Mouse (Mus musculus) small intestine, adult 2 months (tissue): Measurements from ENCODE around the gene Camta2. TPM values are rescaled to one million over a fixed set of nuclear protein-coding genes. Genes with fewer than 3 reads are reported as not detected.
A peak's percentile ranks its signal among the peaks of the same experiment; 100 is the strongest.

Experiments
- H3K27ac ChIP-seq: fragments of 200-500 bp; 2 replicates; pipeline ENCODE4 v1.5.1; 2012; ENCODE audit warnings: low read depth, low read length, control low read depth, inconsistent platforms; ENCODE audit not compliant: insufficient read depth
- H3K27me3 ChIP-seq: fragments of 200-500 bp; 2 replicates; pipeline ENCODE4 v1.6.1; 2012; ENCODE audit warnings: mild to moderate bottlenecking, moderate library complexity, low read length, inconsistent platforms; ENCODE audit not compliant: control insufficient read depth, insufficient read depth
- H3K36me3 ChIP-seq: fragments of 200-500 bp; 2 replicates; pipeline ENCODE4 v1.6.1; 2012; ENCODE audit warnings: mild to moderate bottlenecking, low read length, control low read depth, inconsistent platforms; ENCODE audit not compliant: control insufficient read depth, insufficient read depth
- H3K4me1 ChIP-seq: fragments of 200-500 bp; 2 replicates; pipeline ENCODE4 v1.6.1; 2012; ENCODE audit warnings: low read length, inconsistent platforms, mixed read lengths; ENCODE audit not compliant: control insufficient read depth, insufficient read depth, insufficient read length
- H3K4me3 ChIP-seq: fragments of 200-500 bp; 2 replicates; pipeline ENCODE4 v1.5.1; 2012; ENCODE audit warnings: low read depth, mild to moderate bottlenecking, control low read depth, inconsistent platforms, low read length, moderate library complexity
- CTCF ChIP-seq: fragments of 200-500 bp; IDR thresholded peaks from 2 replicates; pipeline ENCODE4 v1.5.1; 2012; ENCODE audit warnings: low read depth, mild to moderate bottlenecking, control low read depth, inconsistent platforms, low read length, moderate library complexity, mixed read lengths; ENCODE audit not compliant: insufficient replicate concordance, insufficient read length; ENCODE audit errors: extremely low read depth
- POLR2A ChIP-seq: fragments of 200-500 bp; IDR thresholded peaks from 2 replicates; pipeline ENCODE4 v1.6.1; 2012; ENCODE audit warnings: low read depth, mild to moderate bottlenecking, control low read depth, inconsistent platforms, low read length, moderate library complexity
- WGBS: fragments of 180-500 bp; shearing (Covaris S2); methylation state at CpG from one replicate; pipeline ENCODE4 v1.1.7; 2018; 5-methylcytosine and 5-hydroxymethylcytosine counted together
- polyA plus RNA-seq: library from polyadenylated mRNA; depleted of rRNA; stranded (reverse); fragments of >200 nt; gene quantifications from 2 replicates; pipeline ENCODE4 v1.2.3, GENCODE M21; 2012

Camta2 gene
- polyA plus RNA-seq, 1 experiment: 66.7 TPM

DNA sequence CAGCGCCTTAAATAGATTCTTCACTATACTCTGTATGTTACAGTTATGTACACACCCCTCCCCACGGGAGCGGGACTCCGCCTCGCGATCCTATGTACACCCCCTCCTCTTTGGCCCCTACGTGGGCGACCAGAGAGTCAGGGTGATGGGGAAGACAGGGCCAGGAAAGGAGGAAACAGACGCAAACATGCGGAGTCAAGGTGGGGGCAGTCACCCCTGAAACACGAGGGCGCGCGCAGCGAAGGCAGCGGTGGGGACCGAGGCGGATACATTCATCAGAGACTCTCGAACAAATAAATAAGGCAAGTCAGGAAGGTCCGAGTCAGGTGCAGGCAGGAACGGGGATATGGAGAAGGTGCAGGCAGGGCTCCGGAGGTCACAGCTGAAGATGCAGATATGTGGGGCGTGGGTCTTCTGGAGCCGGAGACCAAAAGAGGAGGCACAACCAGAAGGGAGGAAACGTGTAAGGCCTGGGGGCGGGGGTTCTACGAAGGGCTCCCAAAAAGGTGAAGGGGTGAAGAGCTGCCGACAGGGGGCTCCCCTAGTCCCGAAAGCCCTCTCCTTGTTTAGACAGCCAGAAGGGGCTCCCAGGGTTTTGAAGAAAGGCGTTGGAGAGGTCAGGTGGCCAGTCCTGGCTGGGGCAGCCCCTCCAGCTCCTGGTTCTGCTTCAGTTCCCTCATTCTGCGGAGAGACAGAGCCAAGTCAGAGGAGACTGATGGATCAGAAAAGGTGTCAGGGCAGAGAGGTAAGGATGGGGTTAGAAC, 18.1 kb downstream of the Camta2 start:
- peak overlapping the region; percentile 96 for H3K27ac ChIP-seq
- no peaks in the 10 kb centered on the region for H3K27me3 ChIP-seq
- peak overlapping the region; percentile 84 for H3K4me3 ChIP-seq
- H3K4me1 ChIP-seq: peaks cover 4% of the 10 kb centered on the region; the same call in 1 of the 2 replicates
- peaks cover 34% of the 10 kb centered on the region for H3K36me3 ChIP-seq
- TF ChIP-seq CTCF (peak; percentile 43; the same call in 1 of the 2 replicates), POLR2A (no peak)
- WGBS: 1% methylated on average over 31 of the region's 31 CpGs

DNA sequence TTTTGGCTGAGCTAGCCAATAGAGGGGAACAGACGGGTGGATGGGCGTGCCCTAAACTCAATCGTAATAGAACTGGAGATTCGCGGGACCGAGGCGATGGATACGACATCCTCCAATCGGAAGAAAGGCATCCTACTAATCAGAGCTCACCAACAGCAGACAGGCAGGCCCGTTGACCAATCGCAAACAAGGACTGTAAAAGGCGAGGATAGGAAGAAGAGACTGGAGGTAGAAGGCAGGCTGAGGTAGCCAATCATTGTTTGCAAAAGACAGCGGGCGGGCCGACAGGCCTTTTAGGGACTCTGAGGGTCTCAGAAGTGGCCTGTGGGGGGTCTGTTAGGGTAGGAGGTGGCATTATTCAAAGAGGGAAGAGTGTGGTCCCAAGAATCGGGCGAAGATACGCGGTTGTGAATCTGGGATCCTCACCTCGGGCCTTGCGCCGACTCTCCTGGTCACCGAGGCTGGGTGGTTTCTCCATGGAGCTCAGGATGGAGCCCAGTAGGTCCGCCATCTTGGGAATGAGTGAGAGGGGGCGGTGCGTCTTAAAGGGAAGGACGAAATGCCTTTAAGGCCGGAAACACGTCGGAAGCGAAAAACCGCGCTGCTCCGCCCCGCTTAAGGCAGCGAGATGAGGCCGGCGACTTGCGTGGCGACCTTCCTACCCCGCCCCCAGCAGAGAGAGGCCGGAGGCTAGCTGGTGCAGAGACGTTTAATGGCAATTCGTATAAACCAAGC, 19.0 kb downstream of the Camta2 start, which contains the start of gene Spag7:
Gene Spag7 (minus strand): TSS at position 646 of the 735 bp plus-strand sequence.
- H3K4me3 ChIP-seq: peak within 1 kb of the TSS; percentile 84
- H3K27ac ChIP-seq: peak within 1 kb of the TSS; percentile 96
- H3K36me3 ChIP-seq: peaks cover 34% of the 10 kb centered on the region
- TF ChIP-seq CTCF (no peak), POLR2A (peak; percentile 42)
- WGBS: under 1% methylated on average over 44 of the region's 44 CpGs
- peaks cover 4% of the 10 kb centered on the region; the same call in 1 of the 2 replicates for H3K4me1 ChIP-seq
- no peaks in the 10 kb centered on the region for H3K27me3 ChIP-seq

DNA sequence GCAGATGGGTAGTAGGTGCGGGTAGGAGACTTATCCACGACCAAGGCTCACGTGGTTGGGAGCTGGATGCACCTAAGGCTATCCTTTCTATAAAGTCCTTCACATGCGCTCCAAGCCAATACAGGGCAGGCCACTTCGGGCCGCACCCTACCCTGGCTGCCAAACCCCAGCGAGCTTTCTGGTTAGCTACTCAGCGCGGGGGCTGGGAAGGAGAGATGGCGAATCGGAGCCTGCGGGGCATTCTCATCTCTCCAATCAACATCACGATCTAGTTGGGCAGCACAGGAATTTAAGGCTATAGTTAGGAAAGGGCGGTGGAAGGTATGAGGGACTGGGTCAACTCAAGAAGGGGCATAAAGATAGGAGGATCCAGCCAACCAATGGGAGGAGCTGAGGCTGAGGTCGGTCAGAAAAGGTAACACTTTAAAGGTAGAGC, 19.6 kb downstream of the Camta2 start:
- peaks cover 33% of the 10 kb centered on the region for H3K36me3 ChIP-seq
- H3K27ac ChIP-seq: peak overlapping the region; percentile 90
- WGBS: under 1% methylated on average over 15 of the region's 15 CpGs
- H3K27me3 ChIP-seq: no peaks in the 10 kb centered on the region
- TF ChIP-seq POLR2A (peak; percentile 36; the same call in 1 of the 2 replicates), CTCF (no peak)
- peak overlapping the region; percentile 84 for H3K4me3 ChIP-seq
- H3K4me1 ChIP-seq: peaks cover 4% of the 10 kb centered on the region; the same call in 1 of the 2 replicates

DNA sequence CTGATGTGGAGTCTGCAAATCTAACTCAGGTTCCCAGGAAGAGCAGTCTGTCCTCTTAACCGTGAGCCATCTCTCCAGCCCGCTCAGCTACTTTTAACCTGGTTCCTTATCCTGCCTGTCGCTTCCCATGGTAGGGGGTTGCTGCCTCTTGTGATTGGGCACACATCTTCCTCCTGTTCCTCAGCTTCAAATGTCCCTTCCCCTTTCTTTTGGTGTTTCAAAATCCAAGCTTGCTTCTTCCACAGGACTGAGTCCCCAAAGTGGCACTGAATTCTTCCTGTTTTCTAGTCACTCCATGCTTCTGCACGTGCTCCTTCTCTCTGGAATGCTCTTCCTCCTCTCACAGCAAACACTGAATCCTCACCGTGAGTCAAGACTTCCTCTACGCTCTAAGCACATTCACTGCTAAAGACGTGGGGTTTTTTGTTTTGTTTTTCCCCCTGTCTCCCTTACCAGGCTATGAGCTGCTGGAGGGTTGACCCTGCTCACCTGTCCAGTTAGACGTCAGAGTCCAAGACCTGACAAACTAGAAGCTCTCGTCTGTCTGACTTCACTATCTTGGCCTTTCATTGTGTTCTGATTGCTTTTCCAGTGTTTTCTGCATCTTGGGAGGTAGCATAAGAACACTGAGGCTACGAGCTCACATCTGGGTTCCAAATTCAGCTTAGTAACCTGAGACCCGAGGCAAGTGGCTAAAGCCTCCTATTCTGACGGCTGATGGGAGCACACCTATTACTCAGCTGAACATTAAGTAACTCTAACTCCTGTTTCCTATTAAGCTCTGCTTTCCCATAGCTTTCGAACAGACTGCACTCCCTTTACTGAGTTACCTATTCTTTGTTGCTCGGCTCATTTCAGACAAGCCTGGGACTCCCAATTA, 20.4 kb downstream of the Camta2 start:
- Histone ChIP-seq H3K4me3 (no peak overlapping the region), H3K36me3 (peaks cover 37% of the 10 kb centered on the region), H3K4me1 (peaks cover 4% of the 10 kb centered on the region; the same call in 1 of the 2 replicates), H3K27ac (peak overlapping the region; percentile 6; the same call in 1 of the 2 replicates), H3K27me3 (no peaks in the 10 kb centered on the region)
- TF ChIP-seq POLR2A (no peak), CTCF (no peak)
- WGBS: 59% methylated on average over 14 of the region's 14 CpGs

DNA sequence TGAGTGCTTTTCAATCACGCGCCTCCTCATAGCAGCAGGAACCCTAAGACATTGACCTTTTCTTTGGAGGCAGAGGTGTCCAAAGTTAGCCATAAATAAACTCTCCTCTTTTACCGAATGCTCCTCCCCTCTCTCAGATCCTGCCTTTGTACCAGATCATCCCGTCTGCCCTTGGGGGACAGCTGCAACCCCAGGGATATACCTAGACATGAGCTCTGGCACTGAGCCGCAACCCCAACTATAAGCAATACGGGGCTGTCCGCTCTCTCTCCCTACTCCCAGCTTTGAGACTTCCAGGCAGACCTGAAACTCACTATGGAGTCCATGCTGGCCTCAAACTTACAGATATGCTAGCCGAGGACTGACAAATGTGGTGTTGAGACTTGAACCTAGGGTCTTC, 21.2 kb downstream of the Camta2 start:
- no peak overlapping the region for H3K27ac ChIP-seq
- H3K36me3 ChIP-seq: peaks cover 40% of the 10 kb centered on the region
- H3K27me3 ChIP-seq: no peaks in the 10 kb centered on the region
- no peak overlapping the region for H3K4me3 ChIP-seq
- TF ChIP-seq CTCF (no peak), POLR2A (no peak)
- H3K4me1 ChIP-seq: peaks cover 4% of the 10 kb centered on the region; the same call in 1 of the 2 replicates
- 96% methylated on average over 8 of the region's 8 CpGs for WGBS

DNA sequence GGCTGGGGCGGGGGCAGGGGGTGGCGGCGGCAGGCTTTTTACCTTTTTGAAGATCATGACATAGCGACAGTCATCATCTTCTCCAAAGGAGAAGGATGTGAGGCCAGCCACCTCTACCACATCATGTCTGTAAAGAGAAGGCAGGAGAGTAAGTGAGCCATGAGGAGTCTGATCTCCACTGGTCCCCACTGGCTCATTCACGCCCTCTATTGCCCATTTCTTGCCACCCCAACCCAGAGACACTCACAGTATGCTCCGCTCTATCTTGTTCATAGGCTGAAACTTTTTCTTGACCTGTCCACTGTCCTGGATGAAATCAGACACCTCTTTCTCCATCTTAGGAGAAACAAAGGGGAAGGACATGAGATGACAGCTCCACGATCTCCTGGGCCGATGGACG, 23.2 kb downstream of the Camta2 start:
- Histone ChIP-seq H3K4me3 (no peak overlapping the region), H3K27ac (no peak overlapping the region), H3K27me3 (no peaks in the 10 kb centered on the region), H3K4me1 (peaks cover 4% of the 10 kb centered on the region; the same call in 1 of the 2 replicates), H3K36me3 (peaks cover 32% of the 10 kb centered on the region)
- 96% methylated on average over 9 of the region's 9 CpGs for WGBS
- no peak for TF ChIP-seq POLR2A
- no peak for TF ChIP-seq CTCF

DNA sequence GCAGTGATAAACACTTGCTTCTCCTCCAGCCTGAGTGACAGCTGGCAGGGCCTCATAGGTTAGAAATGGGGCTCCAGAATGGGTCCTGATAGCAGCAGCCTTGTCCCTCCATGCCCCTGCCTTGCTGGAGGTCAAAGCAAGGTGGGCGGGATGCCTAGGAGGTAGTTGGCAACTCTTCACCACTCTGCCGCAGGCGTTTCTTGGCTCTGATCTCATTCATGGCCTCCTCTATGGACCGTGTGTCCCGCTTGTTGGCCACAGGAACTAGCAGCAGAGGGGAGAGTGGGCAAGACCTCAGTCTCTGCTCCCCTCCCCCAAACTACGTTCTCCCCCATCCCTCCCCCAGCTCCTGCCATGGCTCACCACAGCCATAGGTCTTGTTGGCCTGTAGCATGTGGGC, 23.9 kb downstream of the Camta2 start:
- H3K27ac ChIP-seq: no peak overlapping the region
- H3K27me3 ChIP-seq: no peaks in the 10 kb centered on the region
- H3K4me3 ChIP-seq: no peak overlapping the region
- TF ChIP-seq CTCF: no peak
- no peak for TF ChIP-seq POLR2A
- H3K4me1 ChIP-seq: peaks cover 4% of the 10 kb centered on the region; the same call in 1 of the 2 replicates
- 90% methylated on average over 6 of the region's 6 CpGs for WGBS
- peaks cover 32% of the 10 kb centered on the region for H3K36me3 ChIP-seq
